Mouse (Mus musculus): ENCODE results near the gene C2cd3.

The C2cd3 gene

GRCm38 (mm10) chr7:100499465-100499864 lies 127.4 kb downstream of the C2cd3 start:
- no peak for TF ChIP-seq NANOG (IDR thresholded peaks at IDR 0.05; ENCODE audit: borderline replicate concordance, low read length)
- TF ChIP-seq POU5F1 (IDR thresholded peaks at IDR 0.05; ENCODE audit: borderline replicate concordance, low read length): no peak
- TF ChIP-seq CTCF (conservative IDR thresholded peaks at IDR 0.05; ENCODE audit: low read length): no peak
- Histone ChIP-seq H3K4me3 (replicated peaks; ENCODE audit: low read length) (peak overlapping the region; percentile 24; the same call in 1 of the 2 replicates), H3K4me1 (replicated peaks; ENCODE audit: low read depth, low read length) (peaks cover 99% of the 10 kb centered on the region), H3K27me3 (ENCODE audit: insufficient read depth, low read length) (no peaks in the 10 kb centered on the region), H3K36me3 (ENCODE audit: insufficient read depth, low read length) (peaks cover 62% of the 10 kb centered on the region), H3K9me3 (ENCODE audit: low read length) (no peaks in the 10 kb centered on the region)

DNA sequence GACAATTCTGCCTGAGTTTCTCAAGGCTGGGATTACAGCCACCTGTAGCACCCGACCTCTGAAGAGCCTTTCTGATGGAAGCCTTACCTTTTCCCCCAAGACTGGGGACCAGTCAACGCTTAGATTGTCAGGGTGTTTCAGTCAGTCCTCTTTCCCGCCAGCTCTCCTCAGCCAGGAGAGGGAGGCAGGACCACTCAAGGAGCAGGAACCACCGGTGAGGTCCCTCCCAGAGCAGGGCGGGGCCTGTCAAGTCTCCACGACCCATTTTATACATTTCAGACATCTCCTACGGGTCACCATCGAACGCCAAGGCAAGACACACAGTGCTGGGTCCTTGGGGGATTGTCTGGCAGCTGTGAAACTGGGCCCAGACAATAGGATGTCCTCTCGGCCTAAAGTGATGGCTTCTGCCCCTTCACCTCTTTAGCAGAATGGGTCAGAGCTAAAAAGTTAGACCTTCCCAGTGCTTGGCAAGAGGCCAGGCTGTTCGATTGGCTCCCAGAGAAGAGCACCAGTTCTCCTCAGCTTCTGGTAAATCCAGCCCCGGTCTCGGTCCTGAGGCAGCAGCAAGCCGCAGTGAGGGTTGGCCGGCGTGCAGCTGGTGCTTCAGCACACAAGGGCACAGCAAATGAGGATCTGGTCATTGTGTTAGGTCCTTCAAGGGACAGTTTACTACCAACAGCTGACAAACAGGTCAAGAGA lies 128.4 kb downstream of the C2cd3 start:
- H3K4me1 ChIP-seq (replicated peaks; ENCODE audit: low read depth, low read length): peaks cover 98% of the 10 kb centered on the region
- TF ChIP-seq CTCF (conservative IDR thresholded peaks at IDR 0.05; ENCODE audit: low read length) (no peak), NANOG (IDR thresholded peaks at IDR 0.05; ENCODE audit: borderline replicate concordance, low read length) (no peak), POU5F1 (IDR thresholded peaks at IDR 0.05; ENCODE audit: borderline replicate concordance, low read length) (no peak)
- peak overlapping the region; percentile 24 for H3K4me3 ChIP-seq (replicated peaks; ENCODE audit: low read length)
- H3K36me3 ChIP-seq (ENCODE audit: insufficient read depth, low read length): peaks cover 52% of the 10 kb centered on the region
- H3K27me3 ChIP-seq (ENCODE audit: insufficient read depth, low read length): no peaks in the 10 kb centered on the region
- no peaks in the 10 kb centered on the region for H3K9me3 ChIP-seq (ENCODE audit: low read length)

DNA sequence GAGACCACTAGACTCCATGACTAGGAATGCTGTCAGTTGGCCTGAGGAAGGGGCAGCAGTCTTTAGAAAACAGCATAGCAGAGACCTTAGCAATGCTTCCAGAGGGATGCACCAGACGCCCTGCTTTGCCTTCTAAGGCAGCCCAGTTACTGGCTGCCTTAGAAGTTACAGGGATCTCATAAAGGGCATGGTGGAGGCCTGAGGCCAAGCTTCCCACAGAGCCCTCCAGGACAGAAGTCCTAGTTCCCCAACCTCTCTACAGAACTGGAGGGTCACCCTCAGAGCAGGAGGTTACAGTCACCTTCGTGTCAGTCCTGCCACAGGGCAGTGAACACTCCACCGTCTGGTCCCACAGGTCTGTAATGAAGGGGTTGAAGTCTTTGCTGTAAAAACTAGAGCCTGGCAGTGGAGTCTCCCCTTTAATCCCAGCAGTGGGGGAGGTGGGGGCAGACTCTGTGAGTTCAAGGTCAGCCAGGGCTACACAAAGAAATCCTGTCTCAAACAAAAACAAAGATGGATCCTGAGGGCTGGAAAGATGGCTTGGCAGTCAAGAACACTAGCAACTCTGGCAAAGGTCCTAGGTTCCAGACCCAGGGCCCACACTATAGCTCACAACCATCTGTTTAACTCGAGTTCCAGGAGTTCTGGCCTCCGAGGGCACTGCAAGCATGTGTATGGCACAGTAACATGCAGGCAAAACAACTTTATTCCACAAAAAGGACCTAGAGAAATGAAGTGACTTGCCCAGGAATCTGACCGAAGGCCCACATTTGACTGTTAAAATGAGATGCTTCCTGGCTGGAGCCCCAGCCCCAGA lies 129.2 kb downstream of the C2cd3 start:
- H3K36me3 ChIP-seq (ENCODE audit: insufficient read depth, low read length): peaks cover 46% of the 10 kb centered on the region
- H3K9me3 ChIP-seq (ENCODE audit: low read length): no peaks in the 10 kb centered on the region
- H3K4me1 ChIP-seq (replicated peaks; ENCODE audit: low read depth, low read length): peaks cover 99% of the 10 kb centered on the region
- H3K4me3 ChIP-seq (replicated peaks; ENCODE audit: low read length): peak overlapping the region; percentile 24
- no peaks in the 10 kb centered on the region for H3K27me3 ChIP-seq (ENCODE audit: insufficient read depth, low read length)
- no peak for TF ChIP-seq CTCF (conservative IDR thresholded peaks at IDR 0.05; ENCODE audit: low read length)
- no peak for TF ChIP-seq NANOG (IDR thresholded peaks at IDR 0.05; ENCODE audit: borderline replicate concordance, low read length)
- TF ChIP-seq POU5F1 (IDR thresholded peaks at IDR 0.05; ENCODE audit: borderline replicate concordance, low read length): no peak

DNA sequence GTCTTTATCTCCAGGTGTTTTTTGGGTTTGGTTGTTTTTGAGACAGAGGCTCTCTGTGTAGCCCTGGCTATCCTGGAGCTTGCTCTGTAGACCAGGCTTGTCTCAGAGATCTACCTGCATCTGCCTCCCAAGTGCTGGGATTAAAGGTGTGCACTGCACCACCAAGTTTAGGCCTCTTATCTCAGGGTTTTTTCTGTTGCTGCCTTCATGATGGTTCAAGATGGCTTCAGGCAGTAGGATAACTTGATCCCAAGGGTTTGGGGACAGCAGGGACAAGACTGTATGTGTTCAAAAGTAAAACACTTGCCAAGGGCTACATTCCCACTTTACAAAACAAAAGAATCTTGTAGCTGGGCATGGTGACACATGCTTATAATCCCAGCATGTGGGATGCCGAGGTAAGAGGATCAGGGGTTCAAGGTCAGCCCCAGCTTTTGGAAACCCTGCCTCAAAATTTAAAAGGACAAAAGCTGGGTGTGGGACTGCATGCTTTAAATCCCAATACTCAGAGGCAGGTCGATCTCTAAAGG lies 129.9 kb downstream of the C2cd3 start:
- Histone ChIP-seq H3K4me1 (replicated peaks; ENCODE audit: low read depth, low read length) (peaks cover 99% of the 10 kb centered on the region), H3K9me3 (ENCODE audit: low read length) (no peaks in the 10 kb centered on the region)
- no peak for TF ChIP-seq POU5F1 (IDR thresholded peaks at IDR 0.05; ENCODE audit: borderline replicate concordance, low read length)
- TF ChIP-seq NANOG (IDR thresholded peaks at IDR 0.05; ENCODE audit: borderline replicate concordance, low read length): peak; percentile 56; the same call in 1 of the 2 replicates

DNA sequence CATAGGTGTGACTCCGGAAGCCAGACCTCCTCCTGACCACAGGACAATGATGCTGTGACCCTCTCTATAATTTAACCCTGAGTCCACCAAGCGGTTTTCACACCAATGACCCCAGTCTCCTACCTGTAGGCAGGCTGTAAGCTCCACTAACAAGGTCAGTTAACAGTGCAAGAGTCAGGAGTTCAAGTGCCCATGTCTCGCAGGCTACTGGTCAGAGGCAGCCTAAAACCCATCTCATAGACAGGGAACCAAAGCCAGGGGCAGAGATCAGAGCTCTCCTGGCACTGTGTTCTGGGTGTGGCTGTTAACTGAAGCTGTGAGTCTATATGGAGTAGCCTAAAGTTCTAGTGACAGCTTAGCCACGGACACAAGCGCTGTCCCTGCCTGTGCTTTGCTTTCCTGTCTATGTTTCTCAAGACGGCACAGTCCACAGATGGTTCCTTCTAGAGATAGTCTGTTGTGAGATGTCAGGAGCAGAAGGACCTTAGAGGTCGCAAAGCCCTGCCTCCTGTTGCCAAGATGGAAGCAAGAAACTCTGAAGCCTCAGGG lies 130.4 kb downstream of the C2cd3 start:
- Histone ChIP-seq H3K4me3 (replicated peaks; ENCODE audit: low read length) (0 out of 2 replicates have a peak overlapping the region, but pooled peaks have one; percentile 17), H3K9me3 (ENCODE audit: low read length) (no peaks in the 10 kb centered on the region), H3K27me3 (ENCODE audit: insufficient read depth, low read length) (no peaks in the 10 kb centered on the region), H3K36me3 (ENCODE audit: insufficient read depth, low read length) (peaks cover 34% of the 10 kb centered on the region), H3K4me1 (replicated peaks; ENCODE audit: low read depth, low read length) (peaks cover 97% of the 10 kb centered on the region)
- TF ChIP-seq NANOG (IDR thresholded peaks at IDR 0.05; ENCODE audit: borderline replicate concordance, low read length) (no peak), POU5F1 (IDR thresholded peaks at IDR 0.05; ENCODE audit: borderline replicate concordance, low read length) (no peak), CTCF (conservative IDR thresholded peaks at IDR 0.05; ENCODE audit: low read length) (no peak)

More for the DNA sequence above, 129.9 kb downstream of the C2cd3 start:
- H3K36me3 ChIP-seq (ENCODE audit: insufficient read depth, low read length): peaks cover 40% of the 10 kb centered on the region
- no peaks in the 10 kb centered on the region for H3K27me3 ChIP-seq (ENCODE audit: insufficient read depth, low read length)
- 0 out of 2 replicates have a peak overlapping the region, but pooled peaks have one; percentile 0 for H3K4me3 ChIP-seq (replicated peaks; ENCODE audit: low read length)

- H3K27me3 ChIP-seq (ENCODE audit: insufficient read depth, low read length): no peaks in the 10 kb centered on the region
- H3K4me3 ChIP-seq (replicated peaks; ENCODE audit: low read length): peak overlapping the region; percentile 17; the same call in 1 of the 2 replicates
- H3K4me1 ChIP-seq (replicated peaks; ENCODE audit: low read depth, low read length): peaks cover 93% of the 10 kb centered on the region
- peaks cover 28% of the 10 kb centered on the region for H3K36me3 ChIP-seq (ENCODE audit: insufficient read depth, low read length)
- H3K9me3 ChIP-seq (ENCODE audit: low read length): no peaks in the 10 kb centered on the region
- TF ChIP-seq CTCF (conservative IDR thresholded peaks at IDR 0.05; ENCODE audit: low read length) (no peak), NANOG (IDR thresholded peaks at IDR 0.05; ENCODE audit: borderline replicate concordance, low read length) (no peak), POU5F1 (IDR thresholded peaks at IDR 0.05; ENCODE audit: borderline replicate concordance, low read length) (no peak)
These were observed 131.0 kb downstream of the C2cd3 start for GRCm38 (mm10) chr7:100503076-100503475.

DNA sequence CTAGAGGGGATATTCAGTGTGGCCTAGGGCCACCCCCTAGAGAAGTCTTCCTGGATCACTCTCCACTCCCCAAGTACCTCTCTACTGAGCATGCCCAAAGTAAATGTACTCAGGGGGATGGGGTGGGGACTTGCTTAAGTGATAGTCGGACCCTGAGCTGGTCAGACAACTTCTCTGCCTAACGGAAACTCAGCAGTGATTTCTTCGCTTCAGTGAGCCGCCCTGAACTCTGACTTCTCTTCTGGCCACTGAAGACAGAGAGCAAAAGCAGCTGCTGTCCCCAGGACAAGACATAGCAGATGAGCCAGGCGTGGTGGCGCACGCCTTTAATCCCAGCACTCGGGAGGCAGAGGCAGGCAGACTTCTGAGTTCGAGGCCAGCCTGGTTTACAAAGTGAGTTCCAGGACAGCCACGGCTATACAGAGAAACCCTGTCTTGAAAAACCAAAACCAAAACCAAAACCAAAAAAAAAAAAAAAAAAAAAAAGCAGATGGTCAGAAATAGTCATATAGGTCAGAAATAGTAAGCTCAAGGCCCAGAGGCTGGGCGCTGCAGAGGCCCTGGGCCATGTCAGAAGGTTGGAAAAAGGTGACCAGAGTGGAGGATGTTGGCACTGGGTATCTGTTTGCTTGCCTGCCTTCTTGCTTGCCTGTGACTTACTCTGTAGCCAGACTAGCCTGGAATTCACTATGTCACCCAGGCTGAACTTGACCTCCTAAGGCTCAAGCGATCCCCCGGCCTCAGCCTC lies 132.9 kb downstream of the C2cd3 start:
- H3K4me3 ChIP-seq (replicated peaks; ENCODE audit: low read length): peak overlapping the region; percentile 26; the same call in 1 of the 2 replicates
- no peak for TF ChIP-seq CTCF (conservative IDR thresholded peaks at IDR 0.05; ENCODE audit: low read length)
- H3K4me1 ChIP-seq (replicated peaks; ENCODE audit: low read depth, low read length): peaks cover 75% of the 10 kb centered on the region
- H3K9me3 ChIP-seq (ENCODE audit: low read length): no peaks in the 10 kb centered on the region
- H3K36me3 ChIP-seq (ENCODE audit: insufficient read depth, low read length): peaks cover 10% of the 10 kb centered on the region
- no peaks in the 10 kb centered on the region for H3K27me3 ChIP-seq (ENCODE audit: insufficient read depth, low read length)
